Mouse (Mus musculus) lung, postnatal 0 days (tissue): Measurements from ENCODE around the gene Srsf2. TPM values are rescaled to one million over a fixed set of nuclear protein-coding genes. Genes with fewer than 3 reads are reported as not detected.
A peak's percentile ranks its signal among the peaks of the same experiment; 100 is the strongest.

Source experiments
- ATAC-seq: fragments of 200-750 bp; cut with Nextera tagmentation; 2 replicates; pipeline ENCODE4 v1.8.0; 2017; ENCODE audit warnings: moderate library complexity
- DNase-seq: peaks from one replicate; pipeline ENCODE4 v3.0.0-alpha.2; 2016; ENCODE audit warnings: low spot score
- H3K27ac ChIP-seq: fragments of 300-500 bp; sonication (generic); 2 replicates; pipeline ENCODE4 v1.5.1; 2014; ENCODE audit warnings: antibody characterized with exemption, mild to moderate bottlenecking, low read length, mixed read lengths
- H3K27me3 ChIP-seq: fragments of 300-500 bp; sonication (generic); replicated peaks from 2 replicates; pipeline ENCODE4 v1.6.1; 2014; ENCODE audit warnings: low read length, mixed read lengths; ENCODE audit not compliant: insufficient read depth
- H3K36me3 ChIP-seq: fragments of 300-500 bp; sonication (generic); 2 replicates; pipeline ENCODE4 v1.6.1; 2014; ENCODE audit warnings: low read length, mixed read lengths; ENCODE audit not compliant: insufficient read depth
- H3K4me1 ChIP-seq: fragments of 300-500 bp; sonication (generic); 2 replicates; pipeline ENCODE4 v1.6.1; 2014; ENCODE audit warnings: antibody characterized with exemption, low read depth, low read length, mixed read lengths; ENCODE audit not compliant: insufficient read depth
- H3K4me2 ChIP-seq: fragments of 300-500 bp; sonication (generic); replicated peaks from 2 replicates; pipeline ENCODE4 v1.6.1; 2014; ENCODE audit warnings: low read depth, mild to moderate bottlenecking, low read length, moderate library complexity, mixed read lengths
- H3K4me3 ChIP-seq: fragments of 300-500 bp; sonication (generic); 2 replicates; pipeline ENCODE4 v1.5.1; 2014; ENCODE audit warnings: low read depth, low read length
- H3K9ac ChIP-seq: fragments of 300-500 bp; sonication (generic); replicated peaks from 2 replicates; pipeline ENCODE4 v1.6.1; 2014; ENCODE audit warnings: low read depth, mild to moderate bottlenecking
- H3K9me3 ChIP-seq: fragments of 300-500 bp; sonication (generic); 2 replicates; pipeline ENCODE4 v1.6.1; 2016; ENCODE audit warnings: low read length, mixed read lengths
- CTCF ChIP-seq: IDR thresholded peaks from 2 replicates; pipeline ENCODE4 v1.5.1; 2016; ENCODE audit warnings: antibody characterized with exemption, mild to moderate bottlenecking
- EP300 ChIP-seq: IDR thresholded peaks from 2 replicates; pipeline ENCODE4 v1.6.1; 2016; ENCODE audit warnings: antibody characterized with exemption, mild to moderate bottlenecking, control low read depth
- WGBS: fragments of 180-500 bp; shearing (Covaris S2); extraction: QIAGEN DNeasy Blood & Tissue Kit; methylation state at CpG from one replicate; pipeline ENCODE4 v1.1.7; 2014; 5-methylcytosine and 5-hydroxymethylcytosine counted together
- polyA plus RNA-seq: library from polyadenylated mRNA; unstranded; fragments of >200 nt; fragmentation: Nextera tagmentation; extraction: Ambion mirVana; gene quantifications from 2 replicates; pipeline ENCODE4 v1.2.1, GENCODE M21; 2015

Gene Srsf2
- polyA plus RNA-seq, 1 experiment from 2014 or later, result 419 TPM

DNA sequence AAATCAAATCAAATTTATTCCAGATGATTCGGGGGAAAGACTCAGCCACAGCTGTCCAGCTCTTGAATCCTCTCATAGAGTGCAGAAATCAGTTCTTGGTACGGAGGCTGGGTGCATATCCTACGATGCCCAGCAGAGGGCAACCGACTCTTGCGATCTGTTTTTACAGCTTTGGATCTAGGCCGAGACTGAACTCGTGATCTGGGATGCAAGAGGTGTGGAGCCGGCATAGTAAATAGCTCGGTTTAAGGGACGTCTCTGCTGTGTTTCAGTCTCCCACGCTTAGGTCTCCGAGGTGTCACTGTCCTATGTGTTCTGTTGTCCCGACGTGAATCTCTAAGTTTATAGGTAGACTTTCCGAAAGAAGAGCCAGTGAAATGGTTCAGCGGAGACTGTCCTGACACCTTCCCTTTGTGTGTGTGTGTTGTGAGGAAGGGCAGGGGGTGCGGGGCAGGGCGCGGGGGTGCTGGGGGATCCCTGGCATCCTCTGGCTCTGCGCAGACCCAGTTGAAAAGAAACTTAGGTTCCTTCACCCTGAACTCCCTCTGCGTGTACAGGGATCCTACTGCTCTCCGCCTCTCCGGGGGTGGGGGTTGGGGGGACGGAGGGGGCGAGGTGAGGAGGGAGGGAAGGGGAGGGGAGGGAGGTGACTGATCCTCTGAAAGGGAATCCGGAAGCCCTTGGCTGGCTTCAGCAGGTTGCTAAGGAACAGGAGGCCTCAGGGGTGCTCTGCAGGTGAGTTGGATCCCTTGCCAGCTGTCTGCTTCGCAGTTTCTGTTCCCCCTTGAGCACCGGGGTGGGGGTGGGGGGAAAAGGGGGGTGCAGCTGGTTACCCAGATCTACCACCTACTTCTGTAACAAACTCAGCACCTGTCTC, 32.6 kb upstream of the Srsf2 start:
- no peak overlapping the region for H3K9ac ChIP-seq
- DNase-seq, result peak; percentile 91
- no peak overlapping the region for H3K27ac ChIP-seq
- no peak overlapping the region; the same call in 1 of the 2 replicates for H3K4me3 ChIP-seq
- H3K9me3 ChIP-seq, result no peaks in the 10 kb centered on the region
- 2% methylated on average over 27 of the region's 28 CpGs for WGBS
- H3K4me2 ChIP-seq, result peak overlapping the region; percentile 48
- peak; percentile 67 for ATAC-seq
- 0 out of 2 replicates have a peak, but pooled peaks cover 2% of the 10 kb centered on the region for H3K27me3 ChIP-seq
- no peaks in the 10 kb centered on the region for H3K36me3 ChIP-seq
- TF ChIP-seq EP300 (no peak), CTCF (peak; percentile 92)
- H3K4me1 ChIP-seq, result no peaks in the 10 kb centered on the region

DNA sequence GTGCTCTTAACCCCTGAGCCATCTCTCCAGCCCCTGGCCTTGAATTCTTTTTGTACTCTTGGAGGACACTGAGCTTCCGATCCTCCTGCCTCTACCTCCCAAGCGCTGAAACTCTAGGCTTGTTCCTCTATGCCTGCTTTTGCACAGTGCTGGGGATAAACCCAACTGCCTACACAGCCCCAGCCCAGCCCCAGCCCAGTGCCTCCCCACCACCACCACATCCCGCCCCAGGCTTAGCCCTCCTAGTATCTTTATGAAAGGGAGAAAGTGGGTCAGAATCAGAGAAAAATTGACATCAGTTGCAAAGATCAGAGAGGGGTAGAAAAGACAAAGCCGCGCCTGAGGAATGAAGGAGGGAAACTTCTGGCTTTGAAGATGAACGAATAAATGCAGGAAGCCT, 31.2 kb upstream of the Srsf2 start:
- Histone ChIP-seq H3K9me3 (no peaks in the 10 kb centered on the region), H3K4me1 (no peaks in the 10 kb centered on the region), H3K36me3 (no peaks in the 10 kb centered on the region), H3K4me3 (no peak overlapping the region), H3K4me2 (no peak overlapping the region), H3K27me3 (0 out of 2 replicates have a peak, but pooled peaks cover 2% of the 10 kb centered on the region), H3K27ac (no peak overlapping the region), H3K9ac (no peak overlapping the region)
- 87% methylated on average over 6 of the region's 6 CpGs for whole genome bisulfite sequencing
- DNase-seq, result no peak
- no peak for ATAC-seq
- TF ChIP-seq CTCF, result no peak
- no peak for TF ChIP-seq EP300

DNA sequence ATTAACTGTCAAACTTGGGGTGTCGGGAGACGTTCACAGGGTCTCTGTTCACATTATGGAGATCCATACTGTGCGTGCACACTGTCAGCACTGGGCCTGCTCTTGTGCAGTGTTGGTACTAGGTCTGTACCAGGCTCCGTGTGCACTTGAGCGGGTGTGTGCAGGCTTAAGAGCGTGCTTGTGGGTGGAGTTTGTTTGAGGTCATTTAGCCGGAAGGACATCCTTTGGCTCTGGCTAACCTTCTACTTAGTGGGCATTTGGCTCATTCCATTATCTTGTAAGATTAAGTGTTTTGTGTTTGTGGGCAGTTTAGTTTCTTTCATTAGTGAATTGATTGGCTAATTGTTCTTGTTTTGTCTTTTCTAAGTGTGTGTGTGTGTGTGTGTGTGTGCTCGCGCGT, 29.6 kb upstream of the Srsf2 start:
- no peak overlapping the region for H3K27ac ChIP-seq
- H3K36me3 ChIP-seq, result no peaks in the 10 kb centered on the region
- no peaks in the 10 kb centered on the region for H3K9me3 ChIP-seq
- ATAC-seq (no peak), DNase-seq (no peak)
- no peak overlapping the region for H3K4me3 ChIP-seq
- H3K4me1 ChIP-seq, result no peaks in the 10 kb centered on the region
- no peak overlapping the region for H3K9ac ChIP-seq
- no peak overlapping the region for H3K4me2 ChIP-seq
- 0 out of 2 replicates have a peak, but pooled peaks cover 2% of the 10 kb centered on the region for H3K27me3 ChIP-seq
- no peak for TF ChIP-seq EP300
- no peak for TF ChIP-seq CTCF
- 62% methylated on average over 10 of the region's 10 CpGs for WGBS

DNA sequence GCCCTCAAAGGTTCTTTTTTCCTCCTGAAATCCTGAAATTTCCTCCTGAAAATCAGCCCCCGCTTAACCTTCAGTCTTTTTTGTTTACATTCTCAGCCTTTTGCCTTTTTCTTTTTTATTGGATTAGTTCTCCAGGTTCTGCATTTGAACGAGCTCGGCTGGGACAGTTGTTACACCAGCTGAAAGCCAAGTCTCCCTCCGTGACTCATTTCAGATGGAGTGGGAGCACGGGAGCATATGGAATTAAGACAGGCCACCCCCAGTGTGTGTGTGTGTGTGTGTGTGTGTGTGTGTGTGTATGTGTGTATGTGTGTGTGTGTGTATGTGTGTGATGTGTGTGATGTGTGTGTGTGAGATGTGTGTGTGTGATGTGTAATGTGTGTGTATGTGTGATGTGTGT, 28.5 kb upstream of the Srsf2 start:
- H3K4me1 ChIP-seq, result no peaks in the 10 kb centered on the region
- H3K4me2 ChIP-seq, result no peak overlapping the region
- no peak overlapping the region for H3K27ac ChIP-seq
- TF ChIP-seq EP300 (no peak), CTCF (no peak)
- DNase-seq, result no peak
- H3K27me3 ChIP-seq, result 0 out of 2 replicates have a peak, but pooled peaks cover 2% of the 10 kb centered on the region
- no peak overlapping the region for H3K4me3 ChIP-seq
- H3K9ac ChIP-seq, result no peak overlapping the region
- ATAC-seq, result no peak
- WGBS, result 42% methylated on average over 5 of the region's 5 CpGs
- H3K9me3 ChIP-seq, result no peaks in the 10 kb centered on the region
- H3K36me3 ChIP-seq, result no peaks in the 10 kb centered on the region

DNA sequence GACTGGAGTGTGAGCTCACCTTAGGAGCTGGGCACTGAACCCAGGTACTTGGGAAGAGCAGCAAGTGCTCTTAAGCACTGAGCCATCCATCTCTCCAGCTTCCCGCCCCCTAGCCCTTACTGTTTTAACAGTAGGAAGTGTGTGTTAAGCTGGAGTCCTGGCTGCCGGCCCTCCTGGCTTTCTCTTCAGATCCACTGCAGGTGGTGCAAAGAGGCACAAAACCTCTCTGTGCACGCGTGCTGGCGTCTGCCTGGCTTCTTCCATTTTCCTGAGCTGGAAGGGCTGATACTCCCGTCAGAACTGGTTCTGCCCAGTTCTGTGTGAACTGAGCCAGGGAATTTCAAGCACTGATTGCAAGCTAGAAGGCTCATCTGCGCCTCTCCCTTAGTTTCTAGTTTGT, 27.9 kb upstream of the Srsf2 start:
- TF ChIP-seq CTCF (no peak), EP300 (no peak)

DNA sequence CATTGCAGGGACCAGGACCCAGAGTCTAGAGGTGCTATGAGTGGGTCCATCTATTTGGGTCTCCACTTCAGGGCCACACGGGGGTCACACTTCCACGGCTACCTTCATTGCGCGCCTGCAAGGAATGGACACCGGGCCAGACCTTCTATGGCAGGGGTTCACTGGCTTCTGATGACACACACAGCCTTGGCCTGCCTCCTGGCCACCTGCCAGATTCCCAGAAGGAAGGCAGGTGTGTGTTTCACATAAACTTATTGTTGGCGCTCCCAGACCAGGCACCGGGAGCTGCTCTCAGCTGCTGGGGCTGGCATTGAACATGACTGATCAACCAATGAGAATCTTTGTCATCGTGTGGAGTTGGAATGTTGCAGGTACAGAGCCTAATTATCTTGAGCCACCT, 25.6 kb upstream of the Srsf2 start:
- DNase-seq (no peak), ATAC-seq (no peak)
- Histone ChIP-seq H3K4me2 (no peak overlapping the region), H3K27ac (no peak overlapping the region), H3K9ac (no peak overlapping the region), H3K27me3 (no peaks in the 10 kb centered on the region), H3K9me3 (no peaks in the 10 kb centered on the region), H3K36me3 (peaks cover 10% of the 10 kb centered on the region; the same call in 1 of the 2 replicates), H3K4me3 (no peak overlapping the region), H3K4me1 (no peaks in the 10 kb centered on the region)
- 83% methylated on average over 8 of the region's 8 CpGs for WGBS
- TF ChIP-seq CTCF, result no peak
- no peak for TF ChIP-seq EP300

More for the DNA sequence above, 27.9 kb upstream of the Srsf2 start:
- Histone ChIP-seq H3K27me3 (0 out of 2 replicates have a peak, but pooled peaks cover under 1% of the 10 kb centered on the region), H3K4me2 (no peak overlapping the region), H3K4me1 (no peaks in the 10 kb centered on the region), H3K9me3 (no peaks in the 10 kb centered on the region), H3K36me3 (no peaks in the 10 kb centered on the region), H3K27ac (no peak overlapping the region), H3K4me3 (no peak overlapping the region), H3K9ac (no peak overlapping the region)
- DNase-seq (peak; percentile 11), ATAC-seq (0 out of 2 replicates have a peak, but pooled peaks have one; percentile 40)
- 38% methylated on average over 7 of the region's 7 CpGs for WGBS
